In the genomic region with DNA sequence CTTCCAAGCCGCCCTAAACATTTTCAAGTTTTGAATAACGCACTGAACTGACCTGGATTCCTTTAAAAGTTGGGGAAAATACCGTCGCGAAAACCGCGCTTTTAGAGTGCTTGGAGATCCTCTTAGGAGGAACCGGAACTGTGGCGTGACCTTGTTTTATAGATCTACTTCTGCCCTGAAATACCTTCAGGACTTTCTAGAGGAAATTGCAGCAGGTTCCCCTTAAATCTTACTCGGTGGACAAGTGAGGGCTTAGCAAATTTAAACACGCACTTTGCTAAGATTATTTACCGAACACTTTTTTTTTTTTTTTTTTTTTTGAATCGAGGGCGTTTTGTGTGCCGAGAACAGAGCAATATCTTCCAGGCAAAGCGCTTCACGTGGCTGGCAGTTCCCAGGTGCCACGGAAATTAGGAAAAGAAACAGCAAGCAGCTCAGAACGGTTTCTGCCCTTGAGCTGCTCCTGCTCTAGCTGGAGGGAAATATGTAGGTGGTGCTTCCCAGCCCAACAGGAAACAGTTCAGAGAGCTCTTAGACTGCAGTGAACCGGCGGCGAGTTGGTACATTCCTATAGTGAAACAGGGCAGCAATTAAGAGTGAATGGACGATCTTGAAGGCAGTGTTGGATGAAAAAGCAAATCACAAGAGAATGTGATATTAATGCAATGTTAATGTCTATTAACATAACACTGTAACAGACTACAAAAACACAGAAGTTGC, we compare ENCODE assay signal across 8 mouse cellular contexts.
A peak's percentile ranks its signal among the peaks of the same experiment; 100 is the strongest.
DNase-seq lines count a peak whose midpoint lies in the region; ATAC-seq and TF ChIP-seq lines count a peak whose summit lies in the region.

No protein-coding gene starts in this region.

- peak overlapping the region; percentile 95 for H3K9ac ChIP-seq in forebrain, embryonic 14.5 days (ENCODE audit: low read length)
- no peak overlapping the region for H3K9ac ChIP-seq in stomach, embryonic 15.5 days

- DNase-seq in ES-CJ7 (ENCODE audit: low read depth, low spot score), result peak; percentile 71
- DNase-seq in brain, embryonic 14.5 days (ENCODE audit: low read depth), result peak; percentile 94
- peak; percentile 88 for DNase-seq in forebrain, embryonic 14.5 days (ENCODE audit: low spot score)
- peak; percentile 60 to 76 for DNase-seq in left cerebral cortex, adult 9 months (ENCODE audit: low spot score in 2 of 2)

- peak overlapping the region; percentile 98 for H3K27ac ChIP-seq in forebrain, embryonic 14.5 days (ENCODE audit: low read depth, low read length)
- H3K27ac ChIP-seq in stomach, embryonic 15.5 days, result peak overlapping the region; percentile 40; the same call in 1 of the 2 replicates

- no peaks in the 10 kb centered on the region for H3K9me3 ChIP-seq in forebrain, embryonic 14.5 days (replicated peaks; ENCODE audit: control insufficient read depth, low read length)
- no peaks in the 10 kb centered on the region for H3K9me3 ChIP-seq in stomach, embryonic 15.5 days

- under 1% methylated on average over 23 of the region's 23 CpGs for WGBS in forebrain, embryonic 14.5 days
- under 1% methylated on average over 23 of the region's 23 CpGs for WGBS in stomach, embryonic 15.5 days

- TF ChIP-seq POLR2A in brain, embryonic 14.5 days (IDR thresholded peaks at IDR 0.05; ENCODE audit: borderline replicate concordance, extremely low read depth, insufficient read depth, insufficient read length, poor library complexity, severe bottlenecking), result peak; percentile 10; the same call in 1 of the 2 replicates

- ATAC-seq in forebrain, embryonic 14.5 days, result no peak
- peak; percentile 41 for ATAC-seq in inflammation-experienced regulatory T-cells, adult 6 months
- ATAC-seq in megakaryocyte progenitor cell, adult 5-6 weeks (replicated peaks; ENCODE audit: poor library complexity), result peak; percentile 9; the same call in 1 of the 2 replicates
- ATAC-seq in stomach, embryonic 15.5 days (ENCODE audit: insufficient read depth, low FRiP score, low read depth), result no peak
- ATAC-seq in monocyte, adult 5-6 weeks (replicated peaks; ENCODE audit: insufficient number of reproducible peaks, low FRiP score, low TSS enrichment, poor library complexity, severe bottlenecking), result no peak

- peak overlapping the region; percentile 90 for H3K4me2 ChIP-seq in forebrain, embryonic 14.5 days (ENCODE audit: low read length)
- H3K4me2 ChIP-seq in stomach, embryonic 15.5 days, result peak overlapping the region; percentile 89

- peaks cover 28% of the 10 kb centered on the region for H3K4me1 ChIP-seq in forebrain, embryonic 14.5 days (ENCODE audit: control insufficient read depth, insufficient read depth, low read length)
- peaks cover 5% of the 10 kb centered on the region; the same call in 1 of the 2 replicates for H3K4me1 ChIP-seq in stomach, embryonic 15.5 days

- H3K4me3 ChIP-seq in forebrain, embryonic 14.5 days (ENCODE audit: low read depth, low read length), result peak overlapping the region; percentile 46
- peak overlapping the region; percentile 47 for H3K4me3 ChIP-seq in stomach, embryonic 15.5 days (replicated peaks)

- no peaks in the 10 kb centered on the region for H3K27me3 ChIP-seq in forebrain, embryonic 14.5 days (replicated peaks; ENCODE audit: control insufficient read depth, insufficient read depth, low read length)
- H3K27me3 ChIP-seq in stomach, embryonic 15.5 days (replicated peaks), result peaks cover 24% of the 10 kb centered on the region

- TF ChIP-seq CTCF in brain, embryonic 14.5 days (IDR thresholded peaks at IDR 0.05; ENCODE audit: borderline replicate concordance, extremely low read depth, insufficient read depth, insufficient read length), result no peak

- H3K36me3 ChIP-seq in forebrain, embryonic 14.5 days (ENCODE audit: control insufficient read depth, insufficient read depth, low read length), result no peaks in the 10 kb centered on the region
- no peaks in the 10 kb centered on the region for H3K36me3 ChIP-seq in stomach, embryonic 15.5 days

Comparison
In these comparisons a context has a peak if more than half of its experiments do, and no peak if none do; other contexts are left out.
1. ATAC-seq: peak in inflammation-experienced regulatory T-cells, adult 6 months (single experiment) and megakaryocyte progenitor cell, adult 5-6 weeks (single experiment); none in forebrain, embryonic 14.5 days (single experiment), stomach, embryonic 15.5 days (single experiment) and monocyte, adult 5-6 weeks (single experiment).
2. Peak in every context shown above with its lines, with median percentiles within 50 percentile points of each other: DNase-seq.